Mouse (Mus musculus): ENCODE measurements at regions not wholly inside any gene's neighbourhood (a gene's known extent, or its start where the extent isn't known, plus 50 kb on each side); places are given as distances from the start of the nearest gene placed in this dataset.

DNA sequence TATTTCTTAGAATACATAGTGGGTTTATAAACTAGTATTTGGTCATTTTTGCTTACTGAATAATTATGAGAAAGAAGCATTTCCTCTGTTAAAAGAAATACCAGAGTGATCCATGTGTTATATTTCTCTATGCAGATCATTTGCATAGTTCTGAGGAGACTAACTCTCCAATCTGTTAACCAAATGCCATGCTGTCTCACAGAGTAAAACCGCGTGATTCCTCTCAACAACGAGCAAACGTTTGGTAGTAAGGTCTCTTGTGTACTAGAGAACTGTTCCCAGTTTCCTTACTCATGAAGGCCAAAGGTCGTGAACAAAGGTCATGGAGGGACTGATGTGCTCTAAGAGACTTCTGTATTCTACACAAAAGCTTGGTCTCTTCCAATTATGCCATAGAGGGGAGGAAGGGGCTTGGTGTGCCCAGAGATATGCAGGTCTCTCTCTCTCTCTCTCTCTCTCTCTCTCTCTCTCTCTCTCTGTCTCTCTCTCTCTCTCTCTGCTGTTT is 152.3 kb upstream of the Avpr1a start:
- Histone ChIP-seq H3K27me3 (ENCODE audit: control insufficient read depth, insufficient read depth, low read length) (no peaks in the 10 kb centered on the region), H3K4me1 (ENCODE audit: control insufficient read depth, insufficient read depth, low read length) (no peaks in the 10 kb centered on the region), H3K36me3 (ENCODE audit: control insufficient read depth, insufficient read depth, low read length) (no peaks in the 10 kb centered on the region), H3K9ac (replicated peaks; ENCODE audit: low read depth, low read length) (no peak overlapping the region), H3K27ac (ENCODE audit: low read length) (no peak overlapping the region), H3K4me3 (ENCODE audit: low read depth, low read length) (no peak overlapping the region), H3K9me3 (ENCODE audit: control insufficient read depth, low read depth, low read length) (no peaks in the 10 kb centered on the region), H3K4me2 (replicated peaks; ENCODE audit: low read depth, low read length) (no peak overlapping the region)
- ATAC-seq (ENCODE audit: insufficient number of reproducible peaks, insufficient read depth, low FRiP score, low read depth), result no peak
- WGBS, result 71% methylated on average over 5 of the region's 5 CpGs

GRCm38 (mm10) chr10:122291611-122292010 is 156.7 kb upstream of the Avpr1a start:
- WGBS, result 84% methylated on average over 2 of the region's 2 CpGs
- Histone ChIP-seq H3K27me3 (ENCODE audit: control insufficient read depth, insufficient read depth, low read length) (no peaks in the 10 kb centered on the region), H3K9me3 (ENCODE audit: control insufficient read depth, low read depth, low read length) (no peaks in the 10 kb centered on the region), H3K4me3 (ENCODE audit: low read depth, low read length) (no peak overlapping the region), H3K9ac (replicated peaks; ENCODE audit: low read depth, low read length) (no peak overlapping the region), H3K4me2 (replicated peaks; ENCODE audit: low read depth, low read length) (no peak overlapping the region), H3K4me1 (ENCODE audit: control insufficient read depth, insufficient read depth, low read length) (no peaks in the 10 kb centered on the region), H3K27ac (ENCODE audit: low read length) (no peak overlapping the region), H3K36me3 (ENCODE audit: control insufficient read depth, insufficient read depth, low read length) (no peaks in the 10 kb centered on the region)
- ATAC-seq (ENCODE audit: insufficient number of reproducible peaks, insufficient read depth, low FRiP score, low read depth), result no peak

DNA sequence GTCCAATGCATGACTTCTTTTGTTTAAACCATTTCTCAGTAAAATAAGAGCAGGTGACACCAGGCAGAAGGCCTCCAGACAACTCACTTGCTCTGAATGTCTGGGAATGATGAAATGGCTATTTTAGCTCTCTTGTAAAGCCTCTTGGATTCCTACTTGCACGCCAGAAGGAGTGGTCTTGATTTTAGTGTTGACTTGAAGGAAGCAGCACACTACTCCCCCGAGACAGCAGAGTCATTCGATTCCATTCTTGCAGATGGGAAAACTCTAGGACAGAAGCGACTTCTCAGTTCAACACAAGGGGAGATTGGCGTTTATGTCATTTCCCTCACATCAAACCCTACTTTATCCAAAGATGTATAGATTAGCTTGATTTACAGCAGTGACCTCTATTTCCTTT is 157.2 kb upstream of the Avpr1a start:
- Histone ChIP-seq H3K27ac (ENCODE audit: low read length) (no peak overlapping the region), H3K27me3 (ENCODE audit: control insufficient read depth, insufficient read depth, low read length) (no peaks in the 10 kb centered on the region), H3K9ac (replicated peaks; ENCODE audit: low read depth, low read length) (no peak overlapping the region), H3K9me3 (ENCODE audit: control insufficient read depth, low read depth, low read length) (no peaks in the 10 kb centered on the region), H3K4me2 (replicated peaks; ENCODE audit: low read depth, low read length) (no peak overlapping the region), H3K4me3 (ENCODE audit: low read depth, low read length) (no peak overlapping the region), H3K36me3 (ENCODE audit: control insufficient read depth, insufficient read depth, low read length) (no peaks in the 10 kb centered on the region), H3K4me1 (ENCODE audit: control insufficient read depth, insufficient read depth, low read length) (no peaks in the 10 kb centered on the region)
- WGBS, result 65% methylated on average over 5 of the region's 5 CpGs
- ATAC-seq (ENCODE audit: insufficient number of reproducible peaks, insufficient read depth, low FRiP score, low read depth), result no peak

DNA sequence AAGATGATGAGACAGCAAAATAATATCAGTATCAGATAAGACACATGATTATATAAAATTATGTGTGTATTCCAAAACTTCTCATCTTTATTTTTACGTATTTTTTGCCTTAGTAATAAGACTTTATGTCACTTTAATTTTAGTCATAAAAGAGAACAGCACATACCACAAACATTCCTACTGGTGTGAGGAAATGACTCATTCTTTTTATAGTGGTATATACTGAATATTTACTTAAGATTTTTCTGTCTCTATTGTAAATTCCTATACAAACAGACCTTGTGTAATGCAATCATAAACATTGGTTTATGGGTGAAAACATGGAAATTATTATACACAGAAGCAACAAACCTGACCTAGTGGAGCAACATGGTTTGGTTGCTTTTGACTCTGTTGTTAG is 173.4 kb upstream of the Avpr1a start:
- no peak overlapping the region for H3K27ac ChIP-seq (ENCODE audit: low read length)
- WGBS, result 54% methylated on average over 1 of the region's 1 CpGs
- no peaks in the 10 kb centered on the region for H3K36me3 ChIP-seq (ENCODE audit: control insufficient read depth, insufficient read depth, low read length)
- ATAC-seq (ENCODE audit: insufficient number of reproducible peaks, insufficient read depth, low FRiP score, low read depth), result no peak
- H3K4me2 ChIP-seq (replicated peaks; ENCODE audit: low read depth, low read length), result no peak overlapping the region
- H3K4me1 ChIP-seq (ENCODE audit: control insufficient read depth, insufficient read depth, low read length), result no peaks in the 10 kb centered on the region
- H3K9ac ChIP-seq (replicated peaks; ENCODE audit: low read depth, low read length), result no peak overlapping the region
- H3K4me3 ChIP-seq (ENCODE audit: low read depth, low read length), result no peak overlapping the region
- H3K27me3 ChIP-seq (ENCODE audit: control insufficient read depth, insufficient read depth, low read length), result no peaks in the 10 kb centered on the region
- no peaks in the 10 kb centered on the region for H3K9me3 ChIP-seq (ENCODE audit: control insufficient read depth, low read depth, low read length)

DNA sequence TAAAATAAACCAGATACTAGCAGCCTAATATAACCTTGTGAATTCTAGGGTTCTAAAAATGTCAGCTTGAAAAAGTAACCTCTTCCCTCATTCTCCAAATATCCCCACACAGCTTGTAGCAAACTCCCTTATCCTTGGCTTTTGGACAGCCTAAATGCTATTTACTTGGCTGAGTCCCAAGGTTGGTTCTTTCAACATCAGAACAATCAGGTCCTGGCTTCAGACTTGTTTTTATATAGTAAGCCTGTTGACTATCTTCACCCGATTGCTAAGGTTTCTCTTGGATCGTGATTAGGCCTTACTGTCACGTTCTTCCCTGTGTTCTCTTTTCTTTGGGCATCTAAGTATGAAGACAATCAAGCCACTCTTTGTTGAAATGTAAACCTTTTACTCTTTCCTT is 174.1 kb upstream of the Avpr1a start:
- H3K4me2 ChIP-seq (replicated peaks; ENCODE audit: low read depth, low read length), result no peak overlapping the region
- H3K27ac ChIP-seq (ENCODE audit: low read length), result no peak overlapping the region
- no peaks in the 10 kb centered on the region for H3K4me1 ChIP-seq (ENCODE audit: control insufficient read depth, insufficient read depth, low read length)
- no peaks in the 10 kb centered on the region for H3K9me3 ChIP-seq (ENCODE audit: control insufficient read depth, low read depth, low read length)
- H3K9ac ChIP-seq (replicated peaks; ENCODE audit: low read depth, low read length), result no peak overlapping the region
- H3K27me3 ChIP-seq (ENCODE audit: control insufficient read depth, insufficient read depth, low read length), result no peaks in the 10 kb centered on the region
- no peak overlapping the region for H3K4me3 ChIP-seq (ENCODE audit: low read depth, low read length)
- no peak for ATAC-seq (ENCODE audit: insufficient number of reproducible peaks, insufficient read depth, low FRiP score, low read depth)
- WGBS, result 60% methylated on average over 3 of the region's 3 CpGs
- H3K36me3 ChIP-seq (ENCODE audit: control insufficient read depth, insufficient read depth, low read length), result no peaks in the 10 kb centered on the region

DNA sequence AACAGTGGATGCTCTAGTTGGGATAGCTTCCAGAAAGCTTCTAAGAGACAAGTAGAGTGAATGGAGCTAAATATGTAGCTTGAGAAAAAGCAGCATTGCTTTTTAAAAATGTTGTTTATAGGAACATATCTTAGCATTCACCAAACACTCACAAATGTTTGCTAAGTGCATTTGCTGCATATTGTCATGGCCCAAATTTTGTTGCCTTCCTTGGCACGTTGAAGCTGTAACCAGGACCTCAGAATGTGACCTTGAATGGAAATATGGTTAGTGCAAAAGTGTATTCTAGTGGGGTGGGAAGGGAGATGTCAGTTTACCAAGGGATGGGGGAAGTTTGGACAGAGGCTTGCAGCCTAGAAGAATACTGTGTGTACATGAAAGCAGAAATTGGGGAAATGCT is 166.9 kb upstream of the Rxylt1 start:
- no peak overlapping the region for H3K9ac ChIP-seq (replicated peaks; ENCODE audit: low read depth, low read length)
- no peak overlapping the region for H3K27ac ChIP-seq (ENCODE audit: low read length)
- H3K4me1 ChIP-seq (ENCODE audit: control insufficient read depth, insufficient read depth, low read length), result no peaks in the 10 kb centered on the region
- H3K4me2 ChIP-seq (replicated peaks; ENCODE audit: low read depth, low read length), result no peak overlapping the region
- H3K36me3 ChIP-seq (ENCODE audit: control insufficient read depth, insufficient read depth, low read length), result no peaks in the 10 kb centered on the region
- ATAC-seq (ENCODE audit: insufficient number of reproducible peaks, insufficient read depth, low FRiP score, low read depth), result no peak
- H3K9me3 ChIP-seq (ENCODE audit: control insufficient read depth, low read depth, low read length), result no peaks in the 10 kb centered on the region
- no peaks in the 10 kb centered on the region for H3K27me3 ChIP-seq (ENCODE audit: control insufficient read depth, insufficient read depth, low read length)
- no peak overlapping the region for H3K4me3 ChIP-seq (ENCODE audit: low read depth, low read length)
- 38% methylated on average over 1 of the region's 1 CpGs for WGBS

DNA sequence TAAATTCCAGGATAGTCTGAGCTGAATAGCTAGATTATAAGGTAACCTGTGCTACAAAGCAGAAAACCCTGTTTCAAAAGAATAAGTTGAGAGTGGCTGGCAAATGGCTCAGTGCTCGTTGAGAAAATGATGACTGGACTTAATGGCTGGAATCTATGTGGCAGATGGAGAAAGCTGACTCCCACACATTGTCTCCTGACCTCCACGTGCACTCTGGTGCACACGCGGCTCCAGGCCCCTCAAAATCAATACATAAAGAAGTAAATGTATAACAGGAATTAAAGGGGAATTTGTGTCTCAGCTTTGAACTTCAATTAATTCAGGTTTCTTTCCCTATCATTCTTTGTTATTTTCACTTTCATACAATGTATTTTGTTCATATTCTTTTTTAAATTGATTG is 162.2 kb upstream of the Rxylt1 start:
- no peak overlapping the region for H3K4me2 ChIP-seq (replicated peaks; ENCODE audit: low read depth, low read length)
- no peak overlapping the region for H3K4me3 ChIP-seq (ENCODE audit: low read depth, low read length)
- ATAC-seq (ENCODE audit: insufficient number of reproducible peaks, insufficient read depth, low FRiP score, low read depth), result no peak
- no peaks in the 10 kb centered on the region for H3K27me3 ChIP-seq (ENCODE audit: control insufficient read depth, insufficient read depth, low read length)
- 28% methylated on average over 4 of the region's 4 CpGs for WGBS
- H3K4me1 ChIP-seq (ENCODE audit: control insufficient read depth, insufficient read depth, low read length), result no peaks in the 10 kb centered on the region
- H3K9ac ChIP-seq (replicated peaks; ENCODE audit: low read depth, low read length), result no peak overlapping the region
- H3K9me3 ChIP-seq (ENCODE audit: control insufficient read depth, low read depth, low read length), result no peaks in the 10 kb centered on the region
- H3K27ac ChIP-seq (ENCODE audit: low read length), result no peak overlapping the region
- H3K36me3 ChIP-seq (ENCODE audit: control insufficient read depth, insufficient read depth, low read length), result no peaks in the 10 kb centered on the region

DNA sequence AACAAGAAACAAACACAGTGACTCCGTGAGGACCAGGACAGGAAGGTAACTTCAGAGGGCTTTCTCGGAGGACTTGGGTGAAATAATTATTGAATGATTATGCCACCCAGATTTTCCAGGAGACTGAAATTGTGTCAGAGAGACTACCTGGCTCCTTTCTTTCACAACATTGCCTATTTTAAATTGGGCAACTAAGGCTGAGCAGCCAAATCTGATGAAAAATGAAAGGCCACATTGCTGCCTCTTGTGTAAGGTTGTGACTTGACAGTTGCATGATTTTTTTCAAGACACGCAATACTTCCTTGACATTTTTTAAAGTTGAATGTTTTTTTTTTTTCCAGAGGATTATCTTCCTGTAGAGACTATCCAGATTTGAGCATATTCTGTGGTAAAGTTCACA is 161.5 kb upstream of the Rxylt1 start:
- 89% methylated on average over 3 of the region's 3 CpGs for WGBS
- Histone ChIP-seq H3K9ac (replicated peaks; ENCODE audit: low read depth, low read length) (no peak overlapping the region), H3K4me1 (ENCODE audit: control insufficient read depth, insufficient read depth, low read length) (no peaks in the 10 kb centered on the region), H3K4me2 (replicated peaks; ENCODE audit: low read depth, low read length) (no peak overlapping the region), H3K4me3 (ENCODE audit: low read depth, low read length) (no peak overlapping the region), H3K27ac (ENCODE audit: low read length) (no peak overlapping the region), H3K9me3 (ENCODE audit: control insufficient read depth, low read depth, low read length) (no peaks in the 10 kb centered on the region), H3K27me3 (ENCODE audit: control insufficient read depth, insufficient read depth, low read length) (no peaks in the 10 kb centered on the region), H3K36me3 (ENCODE audit: control insufficient read depth, insufficient read depth, low read length) (no peaks in the 10 kb centered on the region)
- no peak for ATAC-seq (ENCODE audit: insufficient number of reproducible peaks, insufficient read depth, low FRiP score, low read depth)

DNA sequence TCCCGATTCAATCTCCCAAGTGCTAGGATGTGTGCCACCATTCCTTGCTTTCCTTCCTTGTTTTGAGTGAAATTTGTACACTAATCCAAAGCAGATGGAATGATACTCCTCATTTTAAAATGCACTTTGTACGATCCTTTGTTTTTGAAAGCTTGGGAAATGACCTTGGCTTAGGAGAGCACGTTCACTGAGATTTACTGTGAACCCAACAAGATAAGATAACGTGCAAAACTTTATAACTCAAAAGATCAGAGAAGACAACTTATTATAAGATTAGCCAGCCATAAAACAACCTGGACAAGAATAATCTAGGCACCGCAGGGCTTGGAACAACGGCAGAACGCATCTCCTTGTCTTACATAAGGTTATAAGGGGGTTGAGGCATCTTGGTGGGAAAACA is 134.6 kb upstream of the Rxylt1 start:
- WGBS, result 62% methylated on average over 7 of the region's 7 CpGs
- Histone ChIP-seq H3K4me3 (ENCODE audit: low read depth, low read length) (no peak overlapping the region), H3K4me1 (ENCODE audit: control insufficient read depth, insufficient read depth, low read length) (no peaks in the 10 kb centered on the region), H3K9me3 (ENCODE audit: control insufficient read depth, low read depth, low read length) (no peaks in the 10 kb centered on the region), H3K36me3 (ENCODE audit: control insufficient read depth, insufficient read depth, low read length) (no peaks in the 10 kb centered on the region), H3K27ac (ENCODE audit: low read length) (no peak overlapping the region), H3K9ac (replicated peaks; ENCODE audit: low read depth, low read length) (no peak overlapping the region), H3K27me3 (ENCODE audit: control insufficient read depth, insufficient read depth, low read length) (no peaks in the 10 kb centered on the region), H3K4me2 (replicated peaks; ENCODE audit: low read depth, low read length) (no peak overlapping the region)
- ATAC-seq (ENCODE audit: insufficient number of reproducible peaks, insufficient read depth, low FRiP score, low read depth), result no peak

Measured in stomach, embryonic 14.5 days (tissue).